Mouse (Mus musculus) testis, adult 2 months (tissue): ENCODE data around the gene Fastkd3.

Experiments used
- CTCF ChIP-seq: fragments of 200-500 bp; IDR thresholded peaks from 2 replicates; pipeline ENCODE4 v1.5.1; 2012; ENCODE audit warnings: low read depth, mild to moderate bottlenecking, inconsistent platforms, low read length, moderate library complexity; ENCODE audit not compliant: control insufficient read depth, insufficient read depth, insufficient replicate concordance
- POLR2A ChIP-seq: fragments of 200-500 bp; IDR thresholded peaks from 2 replicates; pipeline ENCODE4 v1.6.1; 2012; ENCODE audit warnings: low read depth, mild to moderate bottlenecking, inconsistent platforms, low read length, moderate library complexity; ENCODE audit not compliant: control insufficient read depth

GRCm38 (mm10) chr13:68574398-68574797, 7.6 kb upstream of the Fastkd3 start:
- no peak for TF ChIP-seq CTCF
- no peak for TF ChIP-seq POLR2A
